Mouse (Mus musculus): ENCODE data around the gene Nsg2. TPM values are rescaled to one million over a fixed set of nuclear protein-coding genes. Genes with fewer than 3 reads are reported as not detected.

Gene Nsg2
- polyA plus RNA-seq, 1 experiment: 2.7 TPM

DNA sequence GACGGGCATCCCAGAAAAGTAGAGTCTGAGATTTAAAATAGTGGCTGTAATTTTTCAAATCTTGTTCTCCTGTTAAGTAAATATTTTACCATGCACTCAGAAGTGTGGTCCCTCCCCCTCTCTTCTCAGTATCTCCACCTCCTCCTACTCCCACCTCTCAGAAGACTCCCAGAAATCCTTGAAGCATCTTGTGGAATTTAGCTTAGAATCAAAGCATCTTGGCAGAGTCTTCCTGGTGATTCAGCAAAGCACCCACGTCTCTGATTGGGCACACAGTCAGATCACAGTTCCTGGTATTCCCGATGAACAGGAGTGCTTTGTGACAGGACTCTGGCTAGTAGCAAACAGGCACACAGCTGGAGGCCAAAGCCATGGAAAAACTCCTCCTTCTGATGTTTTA lies 83.2 kb downstream of the Nsg2 start:
- no peak for DNase-seq (ENCODE audit: low spot score)

DNA sequence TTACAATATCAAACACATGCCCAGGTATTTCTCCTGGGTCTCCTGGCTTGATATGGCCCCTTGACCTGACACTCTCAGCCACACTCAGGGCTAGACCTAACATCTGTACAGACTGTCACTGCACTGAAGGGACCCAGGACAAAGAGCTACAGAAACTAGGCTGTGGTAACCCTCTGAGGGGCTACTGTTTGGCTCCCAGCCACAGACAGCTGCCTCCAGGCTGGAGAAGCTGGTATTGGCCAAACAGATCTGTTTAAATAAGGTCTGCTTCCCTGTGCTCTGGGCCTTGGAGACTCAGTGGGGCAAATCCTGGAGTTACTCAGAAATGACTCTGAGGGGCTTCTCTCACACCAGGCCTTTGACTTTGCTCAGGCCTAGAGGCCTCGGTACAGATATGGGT lies 86.3 kb downstream of the Nsg2 start:
- DNase-seq (ENCODE audit: low spot score): no peak

DNA sequence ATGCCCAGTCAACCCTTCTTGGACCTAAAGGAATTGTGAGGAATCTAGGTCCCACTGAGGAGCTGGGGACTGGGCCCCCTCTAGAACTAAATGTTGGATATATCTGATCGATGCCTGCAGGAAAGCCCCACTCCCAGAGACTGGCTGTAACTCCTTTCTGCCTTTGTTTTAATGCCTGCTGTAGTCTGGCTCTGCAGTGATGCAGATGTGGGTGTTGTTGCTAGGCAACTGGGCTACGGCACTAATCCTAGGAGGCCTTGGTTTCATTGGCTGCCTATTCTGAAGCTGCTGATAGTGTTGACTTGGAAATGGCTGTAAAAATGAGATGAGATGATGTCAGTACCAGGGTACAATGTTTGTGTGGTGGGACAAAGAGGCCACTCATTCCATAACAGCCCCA lies 87.1 kb downstream of the Nsg2 start:
- no peak for DNase-seq (ENCODE audit: low spot score)

DNA sequence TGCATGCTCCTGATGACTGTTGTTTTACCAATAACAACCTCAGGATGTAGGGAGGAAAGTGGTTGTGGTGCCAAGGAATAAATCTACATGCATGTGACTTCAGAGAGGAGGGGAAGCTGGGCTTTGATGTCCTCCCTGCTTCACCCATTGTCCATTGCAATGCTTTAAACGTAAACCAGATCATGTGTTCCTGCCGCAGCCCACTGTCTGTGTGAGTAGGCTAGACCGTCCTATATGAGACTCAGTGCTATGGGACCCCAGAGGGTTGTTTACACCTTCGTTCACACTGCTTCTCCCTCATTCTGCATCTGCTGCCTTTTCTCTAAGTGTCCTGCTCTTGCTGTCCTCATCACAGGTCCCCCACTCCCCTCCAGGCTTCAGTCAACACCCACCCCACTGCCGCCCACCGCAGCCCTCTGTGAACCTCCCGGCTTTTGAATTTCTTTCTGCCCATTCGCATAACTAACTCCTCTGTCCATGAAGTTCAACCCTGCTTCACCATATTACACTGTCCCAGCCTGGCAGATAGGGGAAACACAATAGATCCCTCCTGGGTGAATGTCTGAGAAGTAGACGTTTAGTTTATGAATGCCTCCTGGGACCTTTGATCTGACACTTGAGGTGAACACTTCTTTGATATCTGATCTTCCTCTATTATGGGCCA lies 87.6 kb downstream of the Nsg2 start:
- DNase-seq (ENCODE audit: low spot score): no peak

DNA sequence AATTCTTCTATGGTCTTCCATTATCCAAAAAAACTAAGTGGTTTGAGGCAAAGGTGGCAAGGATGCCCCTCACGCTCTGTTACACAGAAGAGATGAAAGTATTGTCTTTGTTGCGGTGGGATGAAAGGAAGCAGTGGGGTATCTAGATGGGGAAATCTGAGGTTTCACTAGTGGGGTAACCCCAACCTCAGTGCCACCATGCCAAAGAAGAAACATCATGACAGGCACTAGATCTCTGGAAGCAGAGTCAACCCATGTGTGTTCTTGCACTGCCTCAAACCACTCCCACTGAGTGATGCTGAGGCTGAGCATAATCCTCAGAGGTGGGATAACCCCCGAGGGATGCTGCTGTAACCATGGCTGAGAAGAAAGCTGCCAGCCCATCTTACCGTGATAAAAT lies 95.5 kb downstream of the Nsg2 start:
- no peak for DNase-seq (ENCODE audit: low spot score)

DNA sequence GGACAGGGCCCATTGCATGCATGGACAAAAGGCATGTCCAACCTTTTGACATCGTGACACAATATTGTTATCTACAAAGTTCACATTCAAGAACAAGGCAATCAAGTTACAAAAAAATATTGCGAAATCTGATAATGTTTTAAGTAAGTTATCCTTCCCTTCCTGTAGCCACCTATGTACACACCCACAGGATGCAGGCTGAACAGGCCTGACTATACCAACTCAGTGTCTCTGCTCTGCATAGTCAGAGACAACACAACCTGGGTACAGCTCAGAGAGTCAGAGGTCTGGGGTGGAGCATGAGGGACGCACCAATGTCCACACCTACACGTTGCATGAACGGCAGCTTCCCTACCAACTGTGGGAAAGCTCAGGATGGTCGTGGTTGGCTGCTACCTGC lies 96.1 kb downstream of the Nsg2 start:
- no peak for DNase-seq (ENCODE audit: low spot score)

DNA sequence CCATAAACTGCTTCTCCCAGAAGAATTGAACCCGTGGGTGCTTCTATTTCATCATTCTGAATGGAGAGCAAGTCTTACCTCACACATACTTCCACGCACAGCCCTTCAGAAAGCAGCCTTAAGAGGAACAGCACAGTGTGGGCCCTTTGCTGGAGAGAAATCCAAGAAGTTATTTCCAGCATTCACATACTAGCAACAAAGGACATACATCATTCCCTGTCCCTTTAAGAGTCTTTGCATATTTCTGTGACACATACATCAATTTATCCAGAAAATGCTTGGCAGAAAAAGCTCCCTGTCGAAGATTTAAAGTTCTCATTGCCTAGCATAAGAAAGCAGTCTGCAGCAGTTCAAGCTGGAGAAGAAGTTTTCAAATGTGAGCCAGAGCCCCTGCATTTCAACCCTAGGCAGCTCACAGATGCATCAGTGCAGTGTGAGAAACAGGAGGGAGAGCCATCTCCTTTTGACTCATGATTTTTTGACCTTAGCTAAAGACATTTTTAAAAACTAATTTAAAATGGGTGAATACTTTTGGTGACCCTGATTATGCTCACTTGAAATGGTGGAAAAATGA lies 100.9 kb downstream of the Nsg2 start:
- DNase-seq (ENCODE audit: low spot score): no peak

DNA sequence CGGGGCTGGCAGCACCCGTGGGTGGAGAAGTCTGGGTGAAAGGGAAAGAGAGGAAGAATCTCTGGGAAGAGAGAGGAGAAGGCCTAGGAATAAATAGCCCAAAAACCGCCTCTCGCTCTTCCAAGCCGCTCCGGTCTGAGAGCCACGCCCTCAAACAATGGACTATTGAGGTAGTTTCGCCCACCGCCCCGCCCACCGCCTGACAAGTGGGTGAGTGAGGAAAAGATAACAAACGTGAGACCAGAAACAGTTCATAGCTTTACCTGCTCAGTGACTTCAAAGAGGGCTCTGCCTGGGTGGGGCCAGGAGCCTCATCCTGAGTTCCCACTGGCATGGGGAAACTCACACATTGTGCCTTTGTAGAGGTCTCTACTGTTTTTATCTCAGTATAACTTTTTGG lies 102.7 kb downstream of the Nsg2 start:
- no peak for DNase-seq (ENCODE audit: low spot score)

DNA sequence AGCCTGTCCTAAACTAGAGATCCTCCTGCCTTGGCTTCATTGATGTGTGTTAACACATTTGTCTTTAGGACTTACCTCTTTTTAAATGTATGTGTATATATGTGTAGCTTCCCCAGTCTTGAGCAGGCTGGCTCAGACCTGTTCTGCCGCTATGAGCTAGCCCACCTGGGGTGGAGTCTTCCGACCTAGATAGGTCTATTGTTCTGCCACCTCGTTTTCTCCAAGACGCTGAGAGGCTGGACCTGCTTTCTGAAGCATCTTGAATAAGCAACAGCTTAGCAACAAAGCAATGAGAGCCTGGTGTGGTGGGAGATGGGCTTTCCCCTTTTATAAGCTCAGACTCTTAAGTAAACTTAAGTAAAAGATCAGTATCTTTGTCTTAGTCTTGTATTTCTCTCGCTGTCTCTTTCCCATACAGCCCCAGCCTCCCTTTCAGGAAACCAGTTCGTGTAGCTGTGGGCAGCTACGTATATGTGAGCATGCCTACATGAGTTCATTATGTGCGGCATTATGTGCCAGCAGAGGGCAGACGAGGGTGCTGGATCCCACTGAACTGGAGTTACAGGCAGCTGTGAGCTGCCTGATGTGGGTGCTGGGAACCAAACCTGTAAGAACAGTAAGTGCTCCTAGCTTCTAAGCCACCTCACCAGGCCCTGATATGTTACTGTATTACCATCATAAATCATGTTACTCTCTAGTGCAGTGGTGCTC lies 104.3 kb downstream of the Nsg2 start:
- no peak for DNase-seq (ENCODE audit: low spot score)

DNA sequence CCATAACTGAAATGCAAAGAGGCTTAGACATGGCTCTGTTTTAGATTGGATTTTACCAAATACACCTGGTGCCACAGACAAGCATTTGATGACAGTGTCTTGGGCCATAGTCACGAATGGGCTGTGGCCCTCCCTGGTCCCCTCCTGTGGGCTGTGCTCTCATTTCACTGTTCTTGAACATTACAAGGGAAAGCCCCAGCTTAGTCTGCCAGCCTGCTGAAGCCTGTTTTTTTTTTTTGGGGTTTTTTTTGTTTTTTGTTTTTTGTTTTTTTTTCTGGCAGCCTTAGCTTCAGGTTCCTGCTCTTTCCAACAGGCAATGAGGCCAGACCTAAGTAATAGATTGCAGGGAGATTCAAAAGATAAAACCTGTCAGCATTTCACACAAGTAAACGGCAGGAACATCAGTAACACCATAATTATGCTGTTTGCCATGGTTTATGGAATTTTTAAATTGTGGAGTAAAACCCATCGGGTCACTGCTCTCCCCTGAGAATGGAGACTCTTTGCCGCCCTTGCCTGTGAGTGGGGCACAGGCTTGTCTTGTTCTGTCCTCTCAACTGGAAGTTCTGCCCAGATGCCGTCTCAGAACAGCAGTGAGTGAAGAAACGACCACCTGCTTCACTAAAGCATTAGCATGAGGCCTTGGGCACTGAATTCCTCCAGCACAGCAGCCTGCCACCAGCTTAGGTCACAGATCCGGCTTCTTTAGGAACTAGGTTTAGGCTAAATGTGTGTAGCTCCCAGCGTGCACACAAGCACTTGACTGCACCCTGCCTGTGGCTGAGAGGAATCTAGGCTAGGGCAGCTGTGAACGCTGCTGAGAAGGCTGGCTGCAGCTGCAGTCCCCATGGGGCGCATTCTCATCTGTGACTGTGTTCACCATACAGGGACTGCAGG lies 105.7 kb downstream of the Nsg2 start:
- DNase-seq (ENCODE audit: low spot score): no peak

DNA sequence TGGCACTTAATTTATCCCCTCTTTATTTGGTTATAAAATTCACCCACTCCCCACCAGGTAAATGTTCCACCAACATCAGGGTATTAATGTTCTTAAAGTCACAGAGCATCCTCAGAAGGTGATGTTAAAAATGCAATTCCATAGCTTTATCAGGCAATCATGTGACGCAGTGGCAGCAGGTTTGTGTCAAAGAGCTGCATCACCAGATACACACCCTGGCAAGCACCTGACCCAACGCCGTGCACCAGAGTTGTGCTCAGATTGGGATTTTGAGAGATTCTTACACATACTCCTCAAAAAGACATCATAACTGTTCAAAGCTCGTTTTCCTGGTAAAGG lies 106.4 kb downstream of the Nsg2 start:
- DNase-seq (ENCODE audit: low spot score): no peak

DNA sequence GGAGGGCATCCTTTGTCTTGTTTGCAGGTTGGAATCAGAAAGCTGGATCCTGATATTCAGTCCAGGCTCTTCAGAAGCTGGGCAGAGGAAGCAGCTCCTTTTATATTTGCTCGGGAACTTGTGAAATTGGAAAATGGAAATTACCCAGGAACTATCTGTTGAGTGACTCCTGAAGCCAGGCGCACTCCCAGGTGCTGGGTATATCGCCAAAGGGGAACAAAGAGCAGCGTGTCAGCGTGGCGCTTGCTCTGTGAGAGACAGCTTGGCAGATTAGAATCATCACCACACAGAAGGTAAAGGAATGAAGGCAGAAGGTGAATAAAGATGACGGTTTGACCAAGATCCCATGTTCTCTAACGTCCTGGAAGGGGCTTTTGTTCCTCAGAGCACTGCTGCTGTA lies 108.2 kb downstream of the Nsg2 start:
- DNase-seq (ENCODE audit: low spot score): no peak

Other genes starting within 250 kb of the Nsg2 start
- 19.9 and 23.8 TPM in 2 replicates for gene Cpeb4, start 128.3 kb upstream of the Nsg2 start, polyA plus RNA-seq (2012; rRNA removed)
- 0.04 TPM in 1 of 2 replicates, not detected in the other for gene 4930524B15Rik, start 34.9 kb upstream of the Nsg2 start, polyA plus RNA-seq (2012; rRNA removed)
- 0.23 and 0.24 TPM in 2 replicates for gene Il9r, start 199.8 kb downstream of the Nsg2 start, polyA plus RNA-seq (2012; rRNA removed)
- gene Snrnp25, start 205.0 kb downstream of the Nsg2 start, polyA plus RNA-seq (2012; rRNA removed): 28.4 and 31.5 TPM in 2 replicates
- gene Rhbdf1, start 221.8 kb downstream of the Nsg2 start, polyA plus RNA-seq (2012; rRNA removed): 74.1 and 87.8 TPM in 2 replicates
- gene Mpg, start 226.0 kb downstream of the Nsg2 start, polyA plus RNA-seq (2012; rRNA removed): 12.8 and 14.6 TPM in 2 replicates